Mouse (Mus musculus): ENCODE results near the gene Canx.

- no peak for TF ChIP-seq POLR2A (IDR thresholded peaks at IDR 0.05; ENCODE audit: extremely low read depth, insufficient read depth, low read length)
- TF ChIP-seq CTCF (IDR thresholded peaks at IDR 0.05; ENCODE audit: extremely low read depth, insufficient read depth, low read length) = no peak
Observed at GRCm38 (mm10) chr11:50333181-50333580, 7.7 kb upstream of the Canx start.

All from cortical plate, adult 2 months (tissue).